Mouse (Mus musculus): ENCODE measurements around the gene Rps3. TPM values are rescaled to one million over a fixed set of nuclear protein-coding genes. Genes with fewer than 3 reads are reported as not detected.

Rps3 gene
- polyA plus RNA-seq, 1 experiment from 2014 or later: 541 TPM

DNA sequence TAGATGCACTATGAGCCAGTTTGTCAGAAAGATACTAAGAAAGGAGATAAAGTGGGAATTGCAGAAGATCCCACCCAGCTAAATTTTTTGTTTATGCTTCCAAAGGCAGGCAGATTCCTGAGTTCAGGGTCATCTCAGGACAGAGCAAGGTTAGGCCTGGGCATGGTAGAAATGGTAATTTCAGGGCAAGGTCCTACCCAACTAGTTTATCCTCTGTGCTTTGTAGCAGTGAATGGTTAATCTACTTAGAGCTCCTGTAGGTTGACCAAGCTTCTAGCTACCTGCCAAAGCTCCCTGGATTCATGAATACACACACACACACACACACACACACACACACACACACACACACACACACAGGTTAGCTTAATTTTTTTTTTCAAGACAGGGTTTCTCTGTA, 21.0 kb upstream of the Rps3 start:
- Histone ChIP-seq H3K27ac (no peak overlapping the region), H3K4me1 (no peaks in the 10 kb centered on the region), H3K9ac (no peak overlapping the region), H3K9me3 (0 out of 2 replicates have a peak, but pooled peaks cover 4% of the 10 kb centered on the region), H3K4me2 (replicated peaks) (no peak overlapping the region), H3K36me3 (no peaks in the 10 kb centered on the region), H3K27me3 (replicated peaks) (no peaks in the 10 kb centered on the region), H3K4me3 (no peak overlapping the region)
- ATAC-seq (ENCODE audit: low FRiP score, low read depth): no peak

GRCm38 (mm10) chr7:99501148-99501547, 17.6 kb upstream of the Rps3 start:
- no peak for ATAC-seq (ENCODE audit: low FRiP score, low read depth)
- 52% methylated on average over 1 of the region's 1 CpGs for WGBS

DNA sequence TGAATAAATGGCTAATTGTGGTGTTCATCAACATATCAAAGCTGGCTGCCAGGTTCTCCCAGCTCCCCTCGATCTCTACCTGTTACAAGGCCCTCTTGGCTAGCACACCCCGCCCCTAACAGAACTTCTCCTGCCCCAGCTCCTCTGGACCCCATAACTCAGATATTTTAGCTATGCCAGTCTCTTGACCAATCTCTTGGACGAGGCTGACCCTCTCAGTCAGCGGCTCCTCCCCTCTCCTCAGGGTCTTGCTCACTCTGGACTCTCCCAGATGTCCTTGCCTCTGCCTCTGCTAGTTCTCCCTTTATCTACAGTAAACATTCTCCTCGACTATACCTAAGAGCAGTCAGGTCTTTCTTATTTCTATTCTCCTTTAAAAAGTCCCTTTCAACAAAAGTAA, 17.1 kb upstream of the Rps3 start:
- H3K4me3 ChIP-seq: no peak overlapping the region
- H3K4me2 ChIP-seq (replicated peaks): no peak overlapping the region
- WGBS: 29% methylated on average over 5 of the region's 5 CpGs
- no peaks in the 10 kb centered on the region for H3K36me3 ChIP-seq
- H3K9me3 ChIP-seq: no peaks in the 10 kb centered on the region
- H3K4me1 ChIP-seq: no peaks in the 10 kb centered on the region
- H3K27ac ChIP-seq: no peak overlapping the region
- no peaks in the 10 kb centered on the region for H3K27me3 ChIP-seq (replicated peaks)
- no peak for ATAC-seq (ENCODE audit: low FRiP score, low read depth)
- H3K9ac ChIP-seq: no peak overlapping the region

More at GRCm38 (mm10) chr7:99501148-99501547, 17.6 kb upstream of the Rps3 start:
- no peaks in the 10 kb centered on the region for H3K9me3 ChIP-seq
- no peak overlapping the region for H3K9ac ChIP-seq
- no peak overlapping the region for H3K27ac ChIP-seq
- no peaks in the 10 kb centered on the region for H3K27me3 ChIP-seq (replicated peaks)
- no peak overlapping the region for H3K4me2 ChIP-seq (replicated peaks)
- no peaks in the 10 kb centered on the region for H3K36me3 ChIP-seq
- no peak overlapping the region for H3K4me3 ChIP-seq
- no peaks in the 10 kb centered on the region for H3K4me1 ChIP-seq

GRCm38 (mm10) chr7:99500201-99500600, 16.7 kb upstream of the Rps3 start:
- WGBS: 3% methylated on average over 8 of the region's 8 CpGs
- no peak for ATAC-seq (ENCODE audit: low FRiP score, low read depth)
- H3K27ac ChIP-seq: no peak overlapping the region
- H3K9me3 ChIP-seq: no peaks in the 10 kb centered on the region
- no peaks in the 10 kb centered on the region for H3K36me3 ChIP-seq
- no peaks in the 10 kb centered on the region for H3K4me1 ChIP-seq
- no peaks in the 10 kb centered on the region for H3K27me3 ChIP-seq (replicated peaks)
- H3K4me2 ChIP-seq (replicated peaks): no peak overlapping the region
- H3K4me3 ChIP-seq: no peak overlapping the region
- H3K9ac ChIP-seq: no peak overlapping the region

DNA sequence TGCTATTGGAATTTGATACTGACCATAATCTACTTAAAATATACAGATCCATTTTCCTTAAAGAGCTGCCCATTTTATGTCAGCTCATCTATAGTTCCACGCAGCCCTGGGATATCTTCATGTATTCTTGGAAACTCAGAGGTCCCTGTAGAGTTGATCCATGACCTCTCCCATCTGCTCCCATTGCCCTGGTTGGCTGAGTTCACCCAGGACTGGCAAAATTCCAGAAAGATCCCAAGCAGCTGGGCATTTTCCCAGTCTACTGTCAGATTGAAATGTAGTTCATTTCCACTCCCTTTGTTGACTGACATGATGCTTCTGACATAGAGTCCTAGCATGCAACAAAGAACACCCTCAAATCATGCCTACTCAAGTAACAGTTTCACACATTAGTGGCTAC, 15.6 kb upstream of the Rps3 start:
- Histone ChIP-seq H3K4me1 (no peaks in the 10 kb centered on the region), H3K4me2 (replicated peaks) (no peak overlapping the region)
- WGBS: 46% methylated on average over 1 of the region's 1 CpGs

GRCm38 (mm10) chr7:99489708-99490107, 6.2 kb upstream of the Rps3 start:
- 88% methylated on average over 5 of the region's 5 CpGs for WGBS
- peaks cover 7% of the 10 kb centered on the region; the same call in 1 of the 2 replicates for H3K27me3 ChIP-seq (replicated peaks)
- no peak overlapping the region for H3K4me3 ChIP-seq
- H3K4me1 ChIP-seq: no peaks in the 10 kb centered on the region
- peaks cover 3% of the 10 kb centered on the region; the same call in 1 of the 2 replicates for H3K9me3 ChIP-seq
- no peak overlapping the region for H3K27ac ChIP-seq
- no peaks in the 10 kb centered on the region for H3K36me3 ChIP-seq
- H3K4me2 ChIP-seq (replicated peaks): no peak overlapping the region
- no peak for ATAC-seq (ENCODE audit: low FRiP score, low read depth)
- no peak overlapping the region for H3K9ac ChIP-seq

More for the DNA sequence above, 15.6 kb upstream of the Rps3 start:
- no peak overlapping the region for H3K27ac ChIP-seq
- no peak for ATAC-seq (ENCODE audit: low FRiP score, low read depth)
- no peaks in the 10 kb centered on the region for H3K9me3 ChIP-seq
- H3K4me3 ChIP-seq: no peak overlapping the region
- no peak overlapping the region for H3K9ac ChIP-seq
- H3K36me3 ChIP-seq: no peaks in the 10 kb centered on the region
- no peaks in the 10 kb centered on the region for H3K27me3 ChIP-seq (replicated peaks)

DNA sequence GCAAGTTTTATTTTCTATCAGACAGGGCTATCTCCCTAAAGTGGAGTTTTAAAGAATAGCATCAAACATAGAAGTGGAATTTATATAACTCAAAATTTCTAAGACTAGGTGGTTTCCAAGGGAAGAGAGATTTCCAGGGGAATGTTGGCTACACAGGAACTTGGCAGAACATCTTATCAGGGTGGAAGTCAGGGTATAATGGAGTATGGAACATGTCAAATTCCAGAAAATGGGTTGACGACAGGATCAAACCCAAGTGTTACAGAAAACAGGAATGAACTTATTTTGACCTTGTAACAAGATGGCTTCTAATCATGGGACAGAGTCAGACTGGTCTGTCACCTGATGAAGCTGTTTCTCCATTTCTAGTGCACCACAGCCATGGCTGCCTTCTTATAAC, 1.1 kb upstream of the Rps3 start:
- Histone ChIP-seq H3K9me3 (no peaks in the 10 kb centered on the region), H3K27ac (no peak overlapping the region), H3K4me3 (no peak overlapping the region), H3K4me1 (peaks cover 30% of the 10 kb centered on the region), H3K36me3 (peaks cover 26% of the 10 kb centered on the region), H3K9ac (no peak overlapping the region), H3K27me3 (replicated peaks) (peaks cover 7% of the 10 kb centered on the region; the same call in 1 of the 2 replicates), H3K4me2 (replicated peaks) (no peak overlapping the region)
- 98% methylated on average over 1 of the region's 1 CpGs for WGBS
- ATAC-seq (ENCODE audit: low FRiP score, low read depth): no peak

DNA sequence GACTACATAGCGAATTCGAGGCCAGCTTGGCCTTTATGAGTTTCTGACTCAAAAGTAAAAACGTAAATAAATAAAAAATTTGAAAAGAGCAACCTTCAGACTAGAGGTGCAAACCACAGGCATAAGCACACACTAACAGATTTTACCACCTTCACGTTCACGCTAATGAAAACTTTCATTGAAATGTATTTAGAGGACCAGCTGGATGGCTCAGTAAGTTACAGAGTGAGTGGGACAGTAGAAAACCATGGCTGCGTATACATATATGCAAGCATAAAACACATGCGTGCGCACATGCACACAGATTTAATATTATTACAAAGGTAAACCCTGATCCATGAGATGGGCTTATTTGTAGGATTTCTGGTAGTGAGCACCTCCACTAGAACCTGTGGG, 384 bp upstream of the Rps3 start:
- peaks cover 7% of the 10 kb centered on the region; the same call in 1 of the 2 replicates for H3K27me3 ChIP-seq (replicated peaks)
- WGBS: 47% methylated on average over 8 of the region's 8 CpGs
- H3K4me1 ChIP-seq: peaks cover 35% of the 10 kb centered on the region
- no peak overlapping the region for H3K27ac ChIP-seq
- H3K9me3 ChIP-seq: no peaks in the 10 kb centered on the region
- peak overlapping the region; percentile 91 for H3K4me2 ChIP-seq (replicated peaks)
- peaks cover 34% of the 10 kb centered on the region for H3K36me3 ChIP-seq
- H3K4me3 ChIP-seq: no peak overlapping the region
- peak; percentile 34 for ATAC-seq (ENCODE audit: low FRiP score, low read depth)
- no peak overlapping the region for H3K9ac ChIP-seq

GRCm38 (mm10) chr7:99482637-99483036, 901 bp downstream of the Rps3 start:
- Histone ChIP-seq H3K4me1 (peaks cover 35% of the 10 kb centered on the region), H3K36me3 (peaks cover 46% of the 10 kb centered on the region), H3K9ac (peak overlapping the region; percentile 94), H3K9me3 (no peaks in the 10 kb centered on the region), H3K4me3 (peak overlapping the region; percentile 74), H3K27ac (no peak overlapping the region), H3K4me2 (replicated peaks) (peak overlapping the region; percentile 91), H3K27me3 (replicated peaks) (peaks cover 7% of the 10 kb centered on the region; the same call in 1 of the 2 replicates)
- ATAC-seq (ENCODE audit: low FRiP score, low read depth): no peak
- WGBS: 7% methylated on average over 6 of the region's 6 CpGs

GRCm38 (mm10) chr7:99477235-99477634, 6.3 kb downstream of the Rps3 start:
- no peak overlapping the region for H3K27ac ChIP-seq
- no peak for ATAC-seq (ENCODE audit: low FRiP score, low read depth)
- no peak overlapping the region for H3K4me3 ChIP-seq
- H3K4me1 ChIP-seq: peaks cover 37% of the 10 kb centered on the region
- no peak overlapping the region for H3K4me2 ChIP-seq (replicated peaks)
- no peaks in the 10 kb centered on the region for H3K27me3 ChIP-seq (replicated peaks)
- no peaks in the 10 kb centered on the region for H3K9me3 ChIP-seq
- H3K9ac ChIP-seq: no peak overlapping the region
- peaks cover 86% of the 10 kb centered on the region for H3K36me3 ChIP-seq
- 90% methylated on average over 5 of the region's 5 CpGs for WGBS

DNA sequence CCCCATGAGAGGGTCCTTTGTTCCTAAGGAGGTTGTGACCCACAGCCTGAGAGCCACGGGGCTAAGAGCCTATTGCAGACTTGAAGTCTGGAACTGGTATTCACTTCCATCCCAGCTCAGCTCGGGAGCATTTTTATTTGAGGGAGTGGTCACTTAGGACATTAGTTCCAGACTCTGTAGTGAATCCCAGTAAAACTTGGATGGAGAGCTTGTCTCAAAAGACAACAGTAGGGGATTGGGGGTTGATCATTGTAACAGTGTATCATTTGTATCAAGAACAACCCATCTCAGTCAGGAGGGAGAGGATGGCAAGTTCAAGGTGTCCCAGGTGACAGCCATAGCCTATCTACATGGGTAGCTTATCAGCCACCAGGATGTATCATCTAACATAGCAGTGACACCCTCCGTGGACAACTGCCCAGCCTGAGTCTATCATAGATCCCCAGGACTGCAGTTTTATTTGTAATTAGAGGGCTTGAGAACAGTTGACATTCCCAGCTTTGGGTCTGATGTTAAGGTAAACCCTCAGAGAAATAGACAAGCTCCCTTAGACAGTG, 6.9 kb downstream of the Rps3 start:
- ATAC-seq (ENCODE audit: low FRiP score, low read depth): no peak

GRCm38 (mm10) chr7:99475562-99475911, 8.0 kb downstream of the Rps3 start:
- Histone ChIP-seq H3K27me3 (replicated peaks) (no peaks in the 10 kb centered on the region), H3K9me3 (no peaks in the 10 kb centered on the region), H3K4me1 (peaks cover 21% of the 10 kb centered on the region), H3K36me3 (peaks cover 78% of the 10 kb centered on the region), H3K27ac (no peak overlapping the region), H3K9ac (no peak overlapping the region), H3K4me3 (no peak overlapping the region), H3K4me2 (replicated peaks) (no peak overlapping the region)
- ATAC-seq (ENCODE audit: low FRiP score, low read depth): no peak
- WGBS: 89% methylated on average over 2 of the region's 2 CpGs

More for the DNA sequence above, 6.9 kb downstream of the Rps3 start:
- no peaks in the 10 kb centered on the region for H3K27me3 ChIP-seq (replicated peaks)
- 39% methylated on average over 3 of the region's 3 CpGs for whole genome bisulfite sequencing
- H3K4me2 ChIP-seq (replicated peaks): no peak overlapping the region
- peaks cover 85% of the 10 kb centered on the region for H3K36me3 ChIP-seq
- H3K9me3 ChIP-seq: no peaks in the 10 kb centered on the region
- no peak overlapping the region for H3K9ac ChIP-seq
- H3K4me3 ChIP-seq: no peak overlapping the region
- peaks cover 31% of the 10 kb centered on the region for H3K4me1 ChIP-seq
- H3K27ac ChIP-seq: no peak overlapping the region

DNA sequence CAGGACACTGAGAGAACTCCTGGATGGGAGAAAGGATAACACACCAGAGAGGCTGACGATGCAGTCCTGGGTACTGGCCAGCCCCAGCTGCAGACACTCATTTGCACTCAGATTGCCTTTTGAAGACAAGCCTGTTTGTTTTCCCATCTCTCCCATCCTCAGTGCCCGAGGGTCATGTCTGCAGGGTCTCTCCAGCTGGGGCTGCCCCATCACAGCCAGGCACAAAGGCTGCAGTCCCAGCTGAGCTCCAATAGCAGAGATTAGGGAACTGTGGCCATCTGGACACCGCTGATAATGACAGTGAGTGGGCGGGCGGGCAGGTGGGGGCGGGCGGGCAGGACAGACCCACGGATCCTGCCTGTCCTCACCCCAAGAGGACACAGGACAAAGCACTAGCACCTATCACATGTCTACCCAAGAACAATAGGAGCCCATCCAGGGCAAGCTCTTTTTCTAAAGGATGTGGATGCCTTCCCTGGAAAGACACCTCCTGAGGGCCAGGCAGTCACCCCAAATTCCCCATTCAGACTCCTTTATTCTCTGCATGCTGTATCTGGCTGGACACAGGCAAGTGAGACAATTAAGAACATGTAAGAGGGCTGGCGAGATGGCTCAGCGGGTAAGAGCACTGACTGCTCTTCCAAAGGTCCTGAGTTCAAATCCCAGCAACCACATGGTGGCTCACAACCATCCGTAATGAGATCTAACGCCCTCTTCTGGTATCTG, 8.5 kb downstream of the Rps3 start:
- no peak overlapping the region for H3K9ac ChIP-seq

More for the DNA sequence above, 8.5 kb downstream of the Rps3 start:
- H3K4me1 ChIP-seq: peaks cover 15% of the 10 kb centered on the region
- 53% methylated on average over 12 of the region's 12 CpGs for WGBS
- no peak overlapping the region for H3K4me3 ChIP-seq
- H3K27ac ChIP-seq: peak overlapping the region; percentile 23
- ATAC-seq (ENCODE audit: low FRiP score, low read depth): peak; percentile 85
- H3K9me3 ChIP-seq: no peaks in the 10 kb centered on the region
- no peaks in the 10 kb centered on the region for H3K27me3 ChIP-seq (replicated peaks)
- no peak overlapping the region for H3K4me2 ChIP-seq (replicated peaks)
- peaks cover 72% of the 10 kb centered on the region for H3K36me3 ChIP-seq

Data from neural tube, embryonic 12.5 days (tissue).